Mouse (Mus musculus) urinary bladder, postnatal 10 days (tissue): Measurements from ENCODE around the gene Klrg1.

Experiments used
- DNase-seq: peaks from one replicate; pipeline ENCODE4 v3.0.0; 2022; ENCODE audit warnings: low spot score

Klrg1 gene

DNA sequence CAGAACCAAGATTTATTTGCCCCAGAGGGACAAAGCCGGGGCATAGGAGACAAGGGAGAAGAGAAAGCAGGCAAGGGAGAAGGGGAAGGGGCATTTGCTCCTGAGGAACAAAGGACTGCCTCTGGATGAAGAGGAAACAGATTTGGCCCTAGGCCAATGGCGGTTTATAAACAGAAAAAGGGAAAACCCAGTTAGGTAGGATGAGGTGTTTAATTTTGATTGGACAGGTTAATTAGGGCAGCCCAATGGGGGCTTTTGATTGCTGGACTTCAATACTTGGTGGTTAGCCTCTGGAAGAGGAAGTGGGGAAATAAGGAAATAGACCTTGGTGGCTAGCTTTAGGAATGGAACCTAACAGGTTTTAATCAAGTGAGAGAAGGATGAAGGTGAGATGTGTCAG, 9.5 kb upstream of the Klrg1 start:
- DNase-seq, result no peak

DNA sequence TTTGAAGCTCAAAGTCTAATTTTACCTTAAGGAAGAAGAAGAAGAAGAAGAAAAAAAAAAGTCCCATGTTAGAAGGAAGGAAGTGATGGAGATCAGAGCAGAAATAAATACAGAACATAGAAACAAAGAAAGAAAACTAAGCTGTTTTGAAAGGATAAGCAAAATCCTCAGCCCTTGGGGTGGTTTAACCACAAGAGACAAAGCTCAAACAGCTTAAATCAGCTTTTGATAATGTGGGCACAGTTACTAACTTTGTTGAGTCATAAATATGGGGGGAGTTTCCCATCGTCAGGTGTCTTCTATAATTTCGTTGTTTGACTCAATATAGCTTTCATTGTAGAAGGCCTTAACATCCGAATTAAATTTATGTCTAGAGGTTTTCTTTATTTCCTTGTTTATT, 9.1 kb upstream of the Klrg1 start:
- no peak for DNase-seq

DNA sequence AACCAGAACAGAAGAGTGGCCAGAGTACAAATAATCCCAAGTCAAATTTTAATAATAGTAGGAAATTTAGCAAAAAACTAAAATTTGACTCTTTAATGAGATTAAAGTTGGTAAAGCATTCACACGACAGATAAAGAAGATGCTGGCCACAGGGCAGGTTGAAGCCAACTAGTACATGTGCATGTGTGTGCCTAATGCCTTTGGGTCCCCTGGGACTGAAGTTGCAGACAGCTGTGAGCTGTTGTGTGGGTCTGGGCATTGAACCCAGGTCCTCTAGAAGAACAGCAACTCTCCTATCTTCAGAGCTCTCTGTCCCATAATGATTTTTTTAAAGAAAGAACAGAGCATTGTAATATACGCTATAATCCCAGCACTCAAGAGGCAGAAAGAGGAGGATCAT, 8.6 kb upstream of the Klrg1 start:
- no peak for DNase-seq

DNA sequence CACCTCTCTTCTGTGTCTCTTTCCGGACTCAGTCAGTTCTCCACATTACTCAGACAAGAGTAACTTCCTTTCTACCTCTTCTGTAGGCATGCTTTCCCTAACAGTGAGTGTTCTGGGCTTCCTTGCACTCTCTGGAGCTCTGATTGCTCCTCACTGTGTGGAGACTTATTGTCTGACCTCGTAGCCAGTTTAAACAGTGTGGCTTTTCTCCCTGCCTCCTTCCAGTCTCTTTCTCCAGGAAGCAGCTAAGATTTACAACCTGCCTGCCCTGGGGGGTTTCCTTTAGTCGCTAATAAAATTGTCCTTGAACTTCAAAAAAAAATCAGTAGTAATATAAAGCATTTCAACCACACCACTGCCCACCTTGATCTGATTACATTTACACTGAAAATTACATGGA, 7.6 kb upstream of the Klrg1 start:
- DNase-seq, result no peak

DNA sequence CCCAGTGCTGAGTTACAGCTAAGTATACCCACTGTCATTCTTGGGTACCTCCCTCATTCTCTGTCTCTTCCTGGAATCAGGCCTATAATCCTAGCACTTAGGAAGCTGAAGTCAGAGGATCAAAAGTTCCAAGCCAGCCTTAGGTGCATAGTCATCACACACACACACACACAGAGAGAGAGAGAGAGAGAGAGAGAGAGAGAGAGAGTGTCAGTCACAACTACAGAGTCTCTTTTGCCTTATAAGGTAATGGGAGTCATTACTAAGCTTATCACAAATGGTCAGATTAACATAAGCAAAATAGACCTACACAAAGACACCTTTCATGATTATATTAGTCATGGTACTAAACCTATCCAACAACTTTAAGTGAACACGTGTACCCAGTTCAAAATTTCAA, 6.6 kb upstream of the Klrg1 start:
- DNase-seq, result no peak

DNA sequence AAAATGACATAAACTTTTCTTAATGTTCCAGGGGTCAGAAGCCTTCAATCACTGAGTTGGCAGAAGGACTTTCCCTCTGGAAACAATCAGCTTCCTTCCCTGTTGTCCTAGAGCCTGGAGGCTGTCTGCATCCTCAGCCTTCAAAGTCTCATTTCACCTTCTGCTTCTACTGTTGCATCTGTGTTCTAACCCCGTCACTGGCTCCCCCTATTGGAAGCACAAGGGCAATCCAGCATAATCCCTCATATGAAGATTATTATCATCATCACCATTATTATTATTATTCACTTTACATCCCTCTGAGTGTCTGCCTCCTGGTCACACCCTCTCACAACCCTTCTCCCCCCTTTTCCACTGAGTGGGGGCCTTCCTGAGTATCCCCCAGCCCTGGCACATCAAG, 5.6 kb upstream of the Klrg1 start:
- DNase-seq, result no peak

DNA sequence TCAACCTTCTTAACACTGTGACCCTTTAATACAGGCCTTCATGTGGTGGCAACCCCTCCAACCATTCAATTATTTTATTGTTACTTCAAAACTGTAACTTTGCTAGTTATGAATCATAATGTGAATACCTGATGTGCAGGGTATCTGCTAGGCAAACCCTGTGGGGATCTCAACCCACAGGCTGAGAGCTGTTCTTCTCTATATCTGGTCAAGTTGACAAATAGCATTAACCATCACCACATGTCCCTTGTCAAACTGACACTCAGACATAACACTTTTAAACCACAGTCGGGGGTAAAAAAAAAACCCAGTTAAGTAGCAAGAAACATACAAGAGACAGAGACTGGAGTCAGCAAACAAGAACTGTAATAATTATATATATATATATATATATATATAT, 2.1 kb upstream of the Klrg1 start:
- DNase-seq, result no peak

DNA sequence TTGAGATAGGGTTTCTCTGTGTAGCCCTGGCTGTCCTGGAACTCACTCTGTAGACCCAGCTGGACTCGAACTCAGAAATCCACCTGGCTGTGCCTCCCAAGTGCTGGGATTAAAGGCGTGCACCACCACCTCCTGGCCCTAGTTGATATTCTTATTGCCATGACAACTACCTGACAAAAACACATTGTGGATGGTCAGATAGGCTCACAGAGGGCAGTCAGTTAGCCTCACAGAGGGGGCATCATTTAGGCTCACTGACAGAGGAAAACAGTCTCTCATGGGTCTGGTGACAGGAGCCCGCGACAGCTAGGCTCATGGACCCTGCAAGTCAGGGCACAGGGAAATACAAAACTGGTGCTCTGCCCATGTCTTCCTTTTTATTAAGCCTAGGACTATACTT, 1.6 kb upstream of the Klrg1 start:
- no peak for DNase-seq

DNA sequence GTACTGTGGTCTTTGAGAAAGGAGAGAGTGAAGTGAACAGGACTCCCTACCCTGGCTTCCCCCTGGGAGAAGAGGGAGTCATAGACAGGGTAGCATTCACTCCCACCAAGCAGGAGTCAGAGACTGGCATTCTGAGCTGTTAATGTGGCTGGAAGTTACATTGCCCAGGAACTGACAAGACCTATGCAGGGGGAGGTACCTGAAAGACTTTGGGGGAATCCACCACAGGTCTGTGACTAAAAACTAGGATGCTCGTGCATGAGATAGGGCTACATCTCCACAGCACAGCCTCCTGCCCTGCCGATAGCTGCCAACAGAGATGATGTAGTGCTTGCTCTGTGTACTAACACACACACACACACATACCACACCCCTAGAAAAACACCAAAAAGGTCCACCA, 747 bp upstream of the Klrg1 start:
- no peak for DNase-seq

DNA sequence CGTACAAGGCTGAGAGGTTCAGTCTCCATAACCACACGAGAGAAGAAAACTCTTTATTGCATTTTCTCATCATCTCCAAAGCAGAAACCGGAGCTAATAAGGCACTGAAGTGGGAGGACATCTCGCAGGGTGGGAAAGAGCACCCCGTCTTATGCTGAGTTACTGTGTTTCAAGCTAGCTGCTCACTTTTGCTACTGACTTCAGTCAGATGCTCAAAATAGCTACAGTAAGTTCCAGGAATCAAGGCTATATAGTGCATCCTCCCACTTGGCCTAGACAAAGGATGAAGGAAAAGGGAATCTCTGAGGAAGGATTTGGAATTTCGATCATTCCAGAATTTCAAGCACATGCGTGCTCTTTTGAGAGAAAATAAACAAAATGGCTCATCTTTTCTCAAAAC, 6.1 kb downstream of the Klrg1 start:
- DNase-seq, result no peak

DNA sequence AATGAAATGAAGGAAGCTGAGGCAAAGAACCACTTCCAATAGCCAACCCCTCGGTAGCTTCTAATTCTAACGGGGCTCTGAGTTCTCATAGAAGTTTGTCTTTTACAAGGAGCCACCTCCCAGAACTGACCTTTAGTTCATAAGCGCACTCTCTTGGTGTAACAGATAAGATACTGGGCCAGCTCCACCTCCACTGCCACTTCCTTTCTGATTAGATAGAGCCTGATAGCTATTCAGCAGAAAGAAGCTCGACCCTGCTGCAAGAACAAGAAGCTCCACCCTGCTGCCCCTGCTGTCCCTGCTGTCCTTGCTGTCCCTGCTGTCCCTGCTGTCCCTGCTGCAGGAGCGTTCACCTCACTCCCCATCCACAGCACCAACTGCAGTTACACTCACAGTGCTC, 8.1 kb downstream of the Klrg1 start:
- no peak for DNase-seq

DNA sequence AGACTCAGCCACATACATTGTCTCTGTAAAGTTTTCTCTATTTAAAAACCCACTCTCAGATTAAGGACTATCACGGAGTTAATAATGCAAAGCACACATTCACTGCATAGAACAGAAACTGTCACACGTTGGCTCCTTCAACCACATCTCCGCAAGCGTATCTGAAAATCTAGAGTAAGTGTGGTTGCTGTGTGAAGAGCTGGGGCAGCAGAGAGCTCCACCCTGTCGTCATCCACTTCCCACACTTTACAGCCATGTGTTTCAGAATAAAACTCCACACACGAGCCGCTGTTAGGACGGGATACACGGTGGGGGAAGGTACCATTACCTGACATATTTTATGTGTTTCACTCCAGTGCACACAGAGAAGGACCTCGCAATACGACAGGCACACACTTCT, 12.5 kb downstream of the Klrg1 start:
- no peak for DNase-seq

DNA sequence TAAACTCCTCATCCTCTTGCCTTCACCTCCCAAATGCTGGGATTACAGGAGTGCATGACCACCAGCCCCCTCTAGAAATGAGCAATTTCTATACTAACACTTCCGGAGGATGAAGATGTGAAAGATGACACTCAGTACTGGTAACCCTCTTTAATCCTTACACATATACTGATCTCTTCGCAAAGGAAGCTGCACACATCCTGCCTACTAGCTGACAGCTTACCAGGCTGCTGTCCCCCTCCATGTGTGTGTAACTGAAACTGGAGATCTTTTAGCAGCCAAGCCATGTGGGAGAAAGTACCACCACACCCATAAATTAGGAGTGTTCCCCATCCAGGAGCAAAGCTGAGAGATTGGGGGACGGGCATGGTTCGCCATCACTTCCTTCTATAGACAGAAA, 13.5 kb downstream of the Klrg1 start:
- DNase-seq, result no peak

DNA sequence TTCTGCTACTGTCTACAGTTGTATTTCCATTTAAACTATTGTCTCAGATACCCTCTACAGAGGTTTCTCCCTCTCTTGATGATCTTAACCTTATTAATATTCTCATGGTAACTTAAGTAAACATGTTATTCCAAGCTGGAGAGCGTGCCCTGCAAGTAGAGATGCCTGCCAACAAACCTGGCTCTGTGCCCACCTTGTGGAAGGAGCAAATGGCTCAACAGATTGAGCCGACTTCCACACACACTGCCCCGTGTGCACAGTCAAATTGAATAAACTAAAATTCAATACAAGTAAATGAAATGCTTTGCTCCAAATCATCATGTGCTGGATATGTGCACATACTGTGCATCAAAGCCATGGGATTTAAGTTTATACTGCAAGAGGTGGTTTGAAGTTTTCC, 14.1 kb downstream of the Klrg1 start:
- DNase-seq, result no peak

DNA sequence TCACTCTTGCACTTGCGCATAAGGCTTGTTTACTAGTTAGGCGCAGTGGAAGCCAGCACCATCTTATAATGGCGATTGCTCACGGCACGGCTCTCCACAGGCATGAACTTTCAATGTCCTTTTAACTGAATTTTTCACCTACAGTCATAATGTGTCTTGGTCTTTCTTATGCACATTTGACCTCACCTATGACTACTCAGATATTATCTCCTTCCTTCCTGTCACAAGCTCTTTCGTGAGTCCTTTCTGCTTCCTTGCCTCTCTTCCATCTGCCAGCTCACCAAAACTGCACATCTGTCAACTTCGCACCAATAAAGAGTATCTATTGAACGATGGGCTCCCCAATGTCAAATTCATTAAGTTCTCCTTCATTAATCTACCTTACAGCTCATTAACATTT, 20.1 kb downstream of the Klrg1 start:
- DNase-seq, result no peak

DNA sequence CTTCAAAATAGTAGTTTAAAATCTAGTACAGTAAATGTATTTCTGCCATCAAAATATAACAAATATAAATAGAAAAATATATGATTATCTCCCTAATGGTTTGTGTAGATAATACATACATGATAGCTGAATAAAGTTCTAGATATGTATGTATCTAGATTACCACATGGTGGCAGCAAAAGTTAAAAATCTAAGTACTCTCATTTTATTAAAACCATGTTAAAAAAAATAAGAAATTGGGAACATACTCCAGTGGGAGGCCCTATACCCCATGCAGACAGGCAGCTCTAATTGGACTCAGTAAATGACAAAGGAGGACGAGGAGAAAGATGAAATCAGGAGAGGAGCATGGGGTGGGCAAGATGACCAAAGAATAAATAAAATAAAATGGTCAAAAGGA, 30.5 kb downstream of the Klrg1 start:
- no peak for DNase-seq

DNA sequence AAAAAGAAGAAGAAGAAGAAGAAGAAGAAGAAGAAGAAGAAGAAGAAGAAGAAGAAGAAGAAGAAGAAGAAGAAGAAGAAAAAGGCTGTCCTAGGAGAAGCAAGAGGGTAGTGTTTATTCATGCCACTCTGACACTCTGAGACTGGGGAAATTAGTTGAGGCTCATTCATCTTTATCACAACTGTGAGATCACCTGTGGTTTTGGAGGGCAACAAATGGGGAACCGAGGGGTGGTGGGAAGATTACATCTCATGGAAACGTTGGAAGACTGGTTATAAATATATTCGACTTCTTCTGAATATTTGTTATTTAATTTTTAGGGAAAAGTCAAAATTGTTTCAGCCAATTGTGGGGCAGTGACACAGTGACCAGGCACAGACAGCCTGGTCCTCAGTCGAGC, 32.6 kb downstream of the Klrg1 start:
- DNase-seq, result no peak
